Mouse (Mus musculus) kidney, postnatal 25 days (tissue): Measurements from ENCODE around the gene Loxl3.

Experiments used
- DNase-seq, 2 experiments: peaks; one replicate each; pipeline ENCODE4 v3.0.0; 2021; ENCODE audit warnings: mixed read lengths in 2 of 2

The Loxl3 gene

DNA sequence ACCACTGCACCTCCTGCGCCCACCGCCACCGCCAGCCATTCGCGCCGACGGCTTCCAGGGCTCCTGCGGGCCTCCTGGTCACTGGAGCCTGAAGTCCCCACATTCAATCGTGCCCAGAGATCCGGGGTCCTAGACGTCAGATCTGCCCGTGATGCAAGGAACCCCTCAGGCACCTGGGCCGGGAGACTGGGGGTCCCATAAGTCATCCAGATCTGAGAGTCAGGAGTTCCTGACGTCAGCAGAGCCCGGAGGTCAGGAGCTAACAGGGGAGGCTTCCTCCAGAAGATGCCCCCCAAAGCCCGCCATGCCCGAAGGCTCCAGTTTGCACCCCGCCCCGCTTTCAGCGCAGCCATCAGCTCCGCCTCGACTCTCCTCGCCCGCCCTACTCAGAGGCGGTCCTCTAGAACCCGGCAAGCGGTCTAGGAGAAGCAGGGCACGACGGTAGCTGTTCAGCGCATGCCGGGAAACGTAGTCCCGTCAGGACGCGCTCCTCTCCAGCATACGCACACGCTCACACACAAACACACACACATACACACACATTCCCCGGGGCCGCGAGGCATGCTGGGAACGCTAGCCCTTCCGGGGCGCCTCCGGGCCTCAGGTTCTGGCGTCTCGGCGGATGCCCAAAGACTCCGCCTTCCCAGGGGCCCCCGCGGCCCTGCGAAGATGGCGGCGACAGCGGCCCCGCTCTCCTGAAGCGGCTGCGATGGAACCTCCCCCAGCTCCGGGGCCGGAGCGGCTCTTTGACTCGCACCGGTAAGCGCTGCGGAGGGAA, 20.3 kb downstream of the Loxl3 start, which contains the start of gene Aup1:
Gene Aup1, plus strand, starts transcription at position 448 of the 778 bp plus-strand sequence.
- DNase-seq, result peak; percentile 97 to 99

DNA sequence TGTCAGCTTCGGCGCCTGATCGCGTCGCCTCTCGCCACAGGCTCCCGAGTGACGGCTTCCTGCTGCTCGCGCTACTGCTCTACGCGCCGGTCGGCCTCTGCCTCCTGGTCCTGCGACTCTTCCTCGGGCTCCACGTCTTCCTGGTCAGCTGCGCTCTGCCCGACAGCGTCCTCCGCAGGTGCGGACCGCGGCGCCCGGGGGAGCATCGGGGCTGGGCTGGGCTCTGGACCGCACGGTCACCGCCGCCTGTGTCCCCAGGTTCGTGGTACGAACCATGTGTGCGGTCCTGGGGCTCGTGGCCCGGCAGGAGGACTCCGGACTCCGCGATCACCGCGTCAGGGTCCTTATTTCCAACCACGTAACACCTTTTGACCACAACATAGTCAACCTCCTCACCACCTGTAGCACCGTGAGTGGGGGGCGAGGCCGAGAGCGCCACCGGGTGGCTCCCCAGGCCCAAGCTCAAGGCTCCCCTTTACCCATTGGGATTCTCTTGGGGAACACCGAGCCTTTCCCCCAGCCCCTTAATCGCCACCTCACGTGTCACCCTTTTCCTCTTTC, 21.0 kb downstream of the Loxl3 start, which contains the start of gene Htra2:
Gene Htra2, minus strand, starts transcription at position 403 of the 561 bp plus-strand sequence.
- peak; percentile 29 to 64 for DNase-seq

DNA sequence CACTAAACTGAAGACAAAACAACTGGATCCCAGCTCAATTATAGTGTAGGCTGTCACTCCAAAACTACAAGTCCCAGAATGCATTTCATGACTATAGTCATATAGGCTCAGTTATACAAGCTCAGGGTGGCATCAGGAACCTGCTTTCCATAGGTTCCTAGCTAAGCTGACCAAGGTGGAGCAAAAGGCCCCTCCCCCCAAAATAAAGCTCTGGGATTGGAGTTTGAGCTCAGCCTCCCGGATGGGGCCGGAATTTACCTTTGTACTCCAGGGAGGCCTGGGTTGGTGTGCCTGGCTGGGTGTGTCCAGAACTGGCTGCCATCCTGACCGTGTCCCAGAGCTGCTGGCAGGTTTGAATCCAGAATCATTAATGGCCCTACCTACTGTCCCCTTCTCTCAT, 23.8 kb downstream of the Loxl3 start, which contains the start of gene Dqx1:
Gene Dqx1, plus strand, starts transcription at position 55 of the 400 bp plus-strand sequence.
- peak; percentile 79 to 92 for DNase-seq

DNA sequence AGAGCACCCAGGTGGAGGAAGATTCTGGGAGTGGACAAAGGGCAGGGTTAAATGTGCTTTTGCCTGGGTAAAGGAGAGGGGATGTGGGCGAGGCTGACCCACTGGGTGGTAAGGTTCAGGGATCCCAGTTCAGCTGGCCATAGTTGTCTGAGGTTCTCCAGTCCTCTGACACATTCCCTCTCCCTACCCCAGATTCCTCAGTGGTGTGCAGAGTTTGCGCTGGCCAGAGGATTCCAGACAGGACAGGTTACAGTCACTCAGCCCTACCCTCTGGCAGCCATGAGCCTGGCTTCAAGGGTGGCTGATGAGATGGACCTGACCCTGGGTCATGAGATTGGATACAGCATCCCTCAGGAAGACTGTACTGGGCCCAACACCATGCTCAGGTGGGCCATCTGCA, 24.8 kb downstream of the Loxl3 start:
- no peak for DNase-seq

DNA sequence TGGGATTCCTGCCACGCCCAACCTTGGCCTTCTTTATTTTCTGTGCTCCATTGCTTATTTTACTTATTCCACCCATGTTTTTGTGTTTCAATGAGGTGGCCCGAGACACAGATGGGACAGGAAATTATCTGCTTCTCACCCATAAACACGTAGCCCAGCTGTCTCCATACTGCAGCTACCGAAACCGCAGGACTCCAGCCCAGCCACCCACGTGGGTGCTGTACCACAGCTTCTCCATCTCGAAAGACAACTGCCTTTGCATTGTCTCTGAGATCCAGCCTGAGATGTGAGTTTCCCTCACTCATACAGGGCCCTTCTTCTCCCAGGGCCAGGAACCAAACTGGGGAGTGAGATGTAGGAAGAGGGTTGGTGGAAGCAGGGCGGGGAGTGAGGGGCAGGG, 32.0 kb downstream of the Loxl3 start:
- DNase-seq, result peak in 1 of 2 experiments; percentile 15

DNA sequence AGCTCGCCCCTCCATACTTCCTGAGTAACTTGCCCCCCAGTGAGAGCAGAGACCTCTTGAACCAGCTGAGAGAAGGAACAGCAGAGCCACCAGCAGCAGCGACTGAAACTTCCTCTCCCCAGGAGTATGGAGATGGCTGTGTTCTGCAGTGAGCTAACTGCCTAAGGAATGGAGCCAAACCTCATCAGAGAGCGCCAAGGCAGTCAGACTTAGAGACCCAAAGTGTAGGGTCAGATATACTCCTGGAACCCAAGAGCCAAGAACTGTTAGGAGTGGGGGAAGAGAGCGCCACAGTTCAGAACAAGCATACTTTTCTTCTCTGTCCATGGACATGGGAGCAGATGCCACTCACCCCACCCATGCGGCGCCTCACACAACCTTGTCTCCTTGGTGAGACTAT, 32.5 kb downstream of the Loxl3 start:
- no peak for DNase-seq

DNA sequence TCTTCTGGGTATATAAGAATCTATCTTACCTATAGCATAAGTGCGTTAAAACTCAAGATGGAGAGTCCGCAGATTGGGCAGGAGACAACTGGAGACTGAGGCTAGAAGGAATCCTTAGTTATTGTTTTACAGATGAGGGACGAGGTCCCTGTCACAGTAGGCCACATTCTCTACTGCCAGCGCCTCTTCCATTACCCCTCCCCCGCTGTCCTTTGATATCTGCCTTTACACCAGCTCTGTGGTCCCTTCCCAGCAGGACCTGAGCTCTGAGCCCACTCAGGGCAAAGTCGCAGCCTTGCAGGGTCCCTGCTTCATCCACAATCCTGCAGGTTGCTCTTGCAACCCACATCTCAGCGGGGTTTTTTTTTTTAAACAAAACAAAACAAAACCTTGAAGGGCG, 34.2 kb downstream of the Loxl3 start:
- no peak for DNase-seq

DNA sequence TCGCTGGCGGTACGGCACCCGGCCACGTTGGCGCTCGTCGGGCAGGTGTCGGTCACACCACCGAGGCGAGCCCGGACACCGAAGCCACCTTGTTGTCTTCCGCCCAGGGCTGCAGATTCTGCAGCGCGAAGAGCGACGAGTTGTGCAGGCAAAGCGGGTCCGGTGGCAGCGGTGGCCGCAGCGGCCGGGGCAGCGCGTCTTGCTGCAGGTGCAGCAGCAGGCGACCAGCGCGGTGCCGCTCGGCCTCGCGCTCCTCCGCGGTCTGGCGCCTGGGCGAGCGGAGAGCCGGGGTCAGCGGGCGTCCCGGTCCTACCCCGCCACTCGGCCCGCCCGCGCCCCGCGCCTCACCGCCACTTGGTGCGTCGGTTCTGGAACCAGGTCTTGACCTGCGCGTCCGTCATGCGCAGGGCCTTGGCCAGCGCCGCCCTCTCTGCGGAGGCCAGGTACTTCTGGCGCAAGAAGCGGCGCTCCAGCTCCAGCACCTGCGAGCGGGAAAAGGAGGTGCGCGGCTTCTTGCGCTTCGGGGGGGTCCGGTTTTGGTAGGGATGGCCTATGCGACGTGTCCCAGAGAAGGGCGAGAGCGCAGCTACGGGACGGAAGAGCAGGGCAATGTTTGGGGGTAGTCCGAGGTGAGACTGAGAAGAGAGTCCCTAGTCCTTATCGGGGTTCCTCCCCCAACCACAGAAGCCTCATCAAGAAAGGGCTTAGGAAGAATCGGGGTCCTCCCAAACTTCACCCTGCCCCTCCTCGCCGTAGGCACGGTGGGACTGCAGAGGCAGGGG, 34.9 kb downstream of the Loxl3 start:
- peak in 1 of 2 experiments; percentile 61 for DNase-seq

DNA sequence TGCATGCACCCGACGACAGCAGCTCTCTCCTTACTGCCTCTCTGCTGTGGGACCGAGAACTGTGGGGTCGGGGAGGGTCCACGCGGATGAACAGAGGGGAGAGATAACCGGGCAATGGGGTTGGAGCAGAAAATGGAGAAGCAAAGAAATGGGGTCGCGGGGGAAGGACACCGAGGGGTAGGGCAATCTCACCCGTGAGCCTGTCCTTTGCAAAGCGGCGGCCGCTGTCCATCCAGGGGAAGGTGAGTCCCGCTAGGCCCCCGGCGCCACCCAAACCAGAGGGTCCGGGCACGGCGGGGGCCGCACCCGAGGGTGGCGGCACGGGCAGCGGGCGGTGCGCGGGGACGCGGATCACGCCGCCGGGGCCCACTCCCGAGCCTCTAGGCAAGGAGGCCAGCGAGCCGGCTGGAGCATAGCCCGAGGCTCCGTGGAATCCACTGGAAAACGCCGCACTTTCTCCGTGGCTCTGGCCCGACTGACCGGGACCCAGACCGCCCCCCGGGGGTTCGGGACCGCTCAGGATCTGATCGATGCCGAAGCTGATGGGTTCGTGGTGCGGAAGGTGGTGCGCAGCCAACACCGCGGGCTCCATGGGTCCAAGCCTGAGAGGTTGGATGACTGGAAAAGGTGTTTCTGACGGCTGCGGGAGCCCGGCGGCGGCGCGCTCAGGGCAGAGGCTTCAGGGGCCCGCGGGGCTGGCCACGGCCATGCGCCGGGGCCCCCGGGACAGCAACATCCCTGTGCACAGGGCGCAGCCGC, 35.7 kb downstream of the Loxl3 start:
- no peak for DNase-seq

DNA sequence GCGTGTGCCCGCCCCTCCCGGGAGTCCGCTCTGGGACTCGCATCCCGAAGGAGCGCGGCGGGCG, 36.1 kb downstream of the Loxl3 start, which contains the start of gene Tlx2:
Gene Tlx2, minus strand, starts transcription at position 47 of the 64 bp plus-strand sequence.
- no peak for DNase-seq

DNA sequence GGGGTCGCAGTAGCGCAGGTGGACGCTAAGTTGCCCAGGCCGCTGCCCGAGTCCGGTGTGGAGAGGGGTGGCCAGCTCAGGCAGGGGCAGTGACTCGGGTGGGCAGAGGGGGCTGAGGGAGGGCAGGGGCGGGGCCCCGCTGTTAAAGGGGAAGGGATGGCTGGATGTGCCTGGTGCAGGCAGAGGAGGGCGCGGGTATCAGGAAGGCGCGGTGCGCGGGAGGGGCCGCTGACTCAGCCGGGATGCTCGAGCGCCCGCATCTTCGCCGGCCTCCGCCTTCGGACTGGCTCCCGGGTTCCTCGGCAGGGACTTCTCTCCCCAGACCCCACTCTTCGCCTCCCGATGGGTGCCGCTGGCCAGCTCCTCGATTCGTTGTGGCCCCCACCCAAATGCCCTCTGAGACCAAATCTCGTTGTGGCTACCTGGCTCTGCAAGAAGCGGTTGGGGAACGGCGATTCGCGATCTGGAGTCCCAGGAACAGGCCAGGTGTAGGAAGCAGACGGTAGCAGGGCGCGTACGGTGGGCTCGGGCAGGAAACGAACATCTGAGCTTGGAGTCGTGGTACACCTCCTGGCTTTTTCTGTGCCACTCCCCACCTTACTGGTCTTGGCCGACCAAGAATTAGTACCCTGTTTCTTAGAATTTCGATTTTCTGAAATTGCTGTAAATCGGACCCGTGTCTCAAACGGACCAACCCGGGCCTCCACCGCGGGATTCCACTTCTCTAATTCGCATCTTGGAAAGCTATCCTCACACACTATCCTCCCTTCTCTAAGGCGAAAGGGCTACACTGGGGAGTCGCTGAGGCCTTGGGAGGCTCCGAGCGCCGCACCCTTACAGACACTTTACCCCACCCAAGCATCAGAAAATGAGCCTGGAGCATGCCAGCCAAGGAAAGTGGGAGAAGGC, 36.6 kb downstream of the Loxl3 start:
- no peak for DNase-seq

DNA sequence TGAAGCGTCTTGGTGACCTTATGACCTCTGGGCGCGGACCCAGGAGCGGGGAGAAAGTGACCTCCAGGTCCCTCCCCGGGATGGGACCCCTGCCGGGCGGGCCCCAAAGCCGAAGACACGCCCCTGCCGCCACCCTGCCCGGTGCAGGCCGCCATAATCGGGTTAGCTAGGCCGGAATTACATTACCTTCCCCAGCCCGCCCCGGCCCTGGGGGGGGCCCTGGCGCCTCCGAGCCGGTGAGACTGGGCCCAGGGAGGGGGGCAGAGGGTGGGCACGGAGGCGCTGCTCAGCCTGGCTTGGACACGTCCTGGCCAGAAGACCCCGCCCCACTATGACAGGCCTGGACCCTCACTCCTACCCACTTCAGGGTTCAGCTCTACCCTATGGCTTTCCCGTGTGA, 37.2 kb downstream of the Loxl3 start:
- DNase-seq, result peak in 1 of 2 experiments; percentile 55

DNA sequence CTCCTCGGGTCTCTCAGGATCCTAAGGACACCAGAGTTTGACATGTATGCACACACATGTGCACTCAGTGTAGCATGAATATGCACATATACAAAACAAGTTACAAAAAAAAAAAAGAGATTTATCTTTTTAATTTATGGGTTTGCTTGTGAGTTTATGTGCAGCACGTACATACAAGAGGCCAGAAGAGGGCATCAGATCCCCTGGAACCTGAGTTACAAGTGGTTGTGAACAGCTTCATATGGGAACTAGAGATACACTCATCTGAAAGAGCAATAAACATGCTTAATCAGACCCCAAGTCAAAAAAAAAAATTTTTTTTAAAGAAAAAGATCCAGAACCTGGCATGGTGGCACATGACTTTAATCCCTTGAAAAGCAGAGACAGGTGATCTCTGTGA, 41.0 kb downstream of the Loxl3 start:
- DNase-seq, result no peak

DNA sequence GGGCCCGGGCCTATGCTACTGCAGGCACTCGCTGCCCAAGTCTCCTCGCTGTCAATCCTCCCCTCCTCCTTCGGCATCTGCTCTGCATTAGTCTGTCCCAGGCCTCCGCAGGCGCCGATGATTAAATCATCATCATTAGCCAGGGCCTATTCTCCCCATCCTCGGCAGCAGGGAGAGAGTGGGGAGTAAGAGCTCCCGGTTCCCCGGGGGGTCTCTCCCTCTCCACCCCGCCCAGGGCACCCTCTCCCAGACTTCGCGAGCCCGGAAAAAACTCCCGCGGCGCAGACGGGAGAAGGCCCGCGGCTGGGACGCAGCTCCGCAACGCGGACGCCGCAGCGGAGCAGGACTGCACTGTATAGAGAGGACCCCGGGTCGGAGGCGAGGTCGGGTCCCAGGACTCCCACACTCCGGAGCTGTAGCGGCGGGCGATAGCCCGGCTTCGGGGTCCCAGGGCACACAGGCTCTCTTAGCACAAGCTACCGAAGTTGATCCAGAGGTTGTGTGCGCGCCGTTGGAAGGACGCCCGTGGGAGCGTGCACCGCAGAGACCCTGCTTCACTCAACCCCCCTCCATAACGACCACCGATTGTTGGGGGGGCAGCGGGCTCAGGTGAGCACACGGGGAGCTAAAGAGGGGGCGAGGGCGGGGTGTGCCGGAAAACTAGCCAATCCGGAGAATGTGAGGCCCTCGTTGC, 43.8 kb downstream of the Loxl3 start, which contains the start of gene Pcgf1:
Gene Pcgf1, plus strand, starts transcription at position 240 of the 694 bp plus-strand sequence.
- no peak for DNase-seq

DNA sequence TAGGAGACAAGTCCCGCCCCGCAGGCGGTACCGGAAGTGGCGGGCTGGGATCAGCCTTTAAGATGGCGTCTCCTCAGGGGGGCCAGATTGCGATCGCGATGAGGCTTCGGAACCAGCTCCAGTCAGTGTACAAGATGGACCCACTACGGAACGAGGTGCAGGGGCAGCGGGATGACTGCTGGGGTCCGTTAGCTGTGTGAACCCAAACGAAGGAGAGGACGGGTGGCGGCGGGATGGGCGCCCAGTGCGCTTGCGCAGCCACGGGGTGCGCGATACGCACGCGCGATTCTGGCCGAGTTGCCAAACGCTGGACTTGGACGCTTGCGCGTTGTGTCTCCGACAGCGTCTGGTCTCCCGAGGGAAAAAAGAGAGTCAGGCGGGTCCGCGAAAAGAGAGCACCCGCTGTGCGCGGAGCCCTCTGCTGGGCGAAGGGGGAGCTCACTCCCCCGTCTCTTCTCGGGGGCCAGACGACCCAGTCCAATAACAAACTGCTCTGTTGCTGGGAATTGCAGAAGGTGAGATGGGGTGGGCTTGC, 44.4 kb downstream of the Loxl3 start:
- DNase-seq, result peak; percentile 99 to 100

DNA sequence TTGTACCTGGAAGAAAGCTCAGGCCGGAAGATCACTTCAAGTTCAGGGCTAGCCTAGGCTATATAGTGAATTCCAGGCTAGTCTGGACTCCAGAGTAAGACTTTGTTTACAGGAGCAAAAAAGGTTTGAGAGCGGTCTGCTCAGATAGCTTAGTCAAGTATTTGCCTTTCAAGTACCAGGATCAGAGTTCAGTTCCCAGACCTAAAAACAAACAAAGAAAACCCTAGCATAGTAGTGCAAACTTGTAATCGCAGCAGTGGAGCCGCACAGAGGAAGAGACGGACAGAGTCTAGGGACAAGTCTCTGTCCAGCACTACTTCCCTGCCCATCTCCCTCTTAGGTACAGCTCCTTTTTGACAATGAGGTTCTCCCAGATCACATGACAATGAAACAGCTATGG, 46.2 kb downstream of the Loxl3 start:
- no peak for DNase-seq

DNA sequence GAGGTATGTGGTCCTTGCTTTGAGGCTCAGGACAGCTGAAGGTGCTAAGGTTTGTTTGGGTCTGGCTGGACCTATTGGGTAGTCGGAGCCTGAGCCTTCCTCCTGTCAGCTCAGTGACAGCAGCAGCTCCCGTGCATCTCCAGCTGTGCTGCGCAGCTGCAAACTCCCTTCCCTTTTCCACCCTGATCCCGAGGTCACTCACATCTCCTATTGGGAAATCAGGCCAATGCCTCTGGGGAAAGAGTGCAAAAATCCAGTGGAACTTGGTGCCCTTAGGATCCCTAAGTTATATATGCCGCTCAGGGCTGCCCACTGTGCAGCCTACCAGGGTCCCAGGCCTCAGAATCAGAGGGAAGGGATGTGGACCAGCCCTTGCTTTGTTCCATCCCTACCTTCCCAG, 49.5 kb downstream of the Loxl3 start:
- DNase-seq, result no peak

DNA sequence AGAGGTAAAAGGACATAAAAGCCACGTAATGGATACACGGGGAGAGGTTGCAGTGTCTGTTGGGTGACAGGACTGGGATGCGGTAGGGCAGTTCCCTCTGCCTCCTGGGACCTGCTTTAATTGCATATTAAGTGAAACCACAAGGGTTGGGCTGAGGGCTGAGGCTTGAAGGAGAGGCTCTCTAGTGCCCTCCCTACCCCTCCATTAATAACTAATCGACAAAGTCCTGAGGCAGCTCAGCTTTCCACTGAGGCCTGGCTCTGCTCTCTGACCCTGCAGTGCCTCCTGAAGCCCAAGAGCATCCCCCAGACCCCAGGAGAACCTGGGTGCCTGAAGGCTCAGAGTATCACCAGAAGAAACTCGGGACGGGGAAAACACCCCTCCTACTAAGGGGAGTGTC, 50.5 kb downstream of the Loxl3 start:
- DNase-seq, result peak in 1 of 2 experiments; percentile 56

DNA sequence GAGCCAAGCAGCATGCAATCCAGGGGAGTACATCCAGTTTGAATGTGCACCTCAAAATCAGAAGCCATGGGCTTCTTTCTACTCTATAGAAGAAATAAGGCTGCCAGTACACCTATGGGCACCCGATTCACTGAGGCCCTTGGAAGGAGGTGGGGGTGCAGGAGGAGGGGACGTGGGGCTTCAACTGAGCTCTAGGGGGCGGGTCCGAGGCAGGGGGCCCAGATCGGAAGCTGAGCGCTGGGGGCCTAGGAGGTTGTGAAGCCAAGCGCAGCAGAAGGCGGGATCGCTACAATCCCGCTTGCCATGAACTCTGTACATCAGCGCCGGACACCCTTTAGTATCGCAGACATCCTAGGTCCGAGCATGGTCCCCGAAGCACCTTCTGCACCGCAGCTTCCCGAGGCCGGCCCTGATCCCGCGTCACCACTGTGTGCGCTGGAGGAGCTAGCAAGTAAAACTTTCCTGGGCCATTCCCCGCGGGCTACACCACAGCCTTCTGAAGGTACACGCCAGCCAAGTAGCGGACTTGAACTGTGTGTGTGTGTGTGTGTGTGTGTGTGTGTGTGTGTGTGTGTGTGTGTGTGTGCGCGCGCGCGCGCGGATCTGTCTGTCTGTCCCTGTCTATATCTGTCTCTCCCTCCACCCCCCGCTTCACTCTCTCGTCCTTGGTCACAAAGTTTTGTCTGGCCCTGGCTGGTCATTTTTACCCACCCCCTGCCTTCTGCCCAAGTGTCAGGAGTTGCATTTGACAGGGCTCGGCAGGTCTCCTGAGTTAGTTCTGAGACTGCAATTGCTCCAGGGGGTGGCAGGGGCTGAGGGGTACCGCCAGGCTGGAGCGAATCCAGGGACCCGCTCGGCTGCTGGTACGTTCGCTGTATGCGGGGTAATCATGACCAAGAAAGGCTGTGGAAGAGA, 52.4 kb downstream of the Loxl3 start, which contains the start of gene Lbx2:
Gene Lbx2, plus strand, starts transcription at position 247 of the 915 bp plus-strand sequence.
- DNase-seq, result no peak
